Mouse (Mus musculus): ENCODE measurements at regions not wholly inside any gene's neighbourhood (a gene's known extent, or its start where the extent isn't known, plus 50 kb on each side); places are given as distances from the start of the nearest gene placed in this dataset.

- TF ChIP-seq CTCF (IDR thresholded peaks at IDR 0.05; ENCODE audit: extremely low read depth, insufficient read depth, low read length) (no peak), POLR2A (IDR thresholded peaks at IDR 0.05; ENCODE audit: extremely low read depth, insufficient read depth, low read length) (no peak)
Observed at GRCm38 (mm10) chr11:19560452-19560851, 363.7 kb upstream of the Spred2 start.

All from cortical plate, adult 2 months (tissue).